Comparison of ENCODE assay signal across 16 mouse cellular contexts in genomic region chr9:77782201-77782600, GRCm38 (mm10). TPM values are rescaled to one million over a fixed set of nuclear protein-coding genes. Genes with fewer than 3 reads are reported as not detected.
DNase-seq lines count a peak whose midpoint lies in the region; ATAC-seq and TF ChIP-seq lines count a peak whose summit lies in the region.
"Had no signal": no experiment of that assay in that cellular context is flagged by ENCODE, and none has a peak within 500 bp of the region (broad histone marks: within the 10 kb centered on the region; RNA-seq: fewer than 3 reads in every experiment).

No protein-coding gene starts in this region.

- no peak overlapping the region for H3K27ac ChIP-seq in liver, adult 2 months (replicated peaks; ENCODE audit: insufficient read depth, low read depth, low read length)
- no peak overlapping the region for H3K27ac ChIP-seq in liver, embryonic 12.5 days
- H3K27ac ChIP-seq in kidney, embryonic 15.5 days = peak overlapping the region; percentile 90
- 0 out of 2 replicates have a peak overlapping the region, but pooled peaks have one; percentile 62 for H3K27ac ChIP-seq in lung, postnatal 0 days (ENCODE audit: low read length)
- H3K27ac ChIP-seq in stomach, embryonic 16.5 days (ENCODE audit: low read length) = peak overlapping the region; percentile 88; the same call in 1 of the 2 replicates
- no peak overlapping the region for H3K27ac ChIP-seq in thymus, adult 2 months (ENCODE audit: control insufficient read depth, insufficient read depth, low read length)
- H3K27ac ChIP-seq: forebrain, embryonic 15.5 days; hindbrain, embryonic 13.5 days; layer of hippocampus, adult 2 months; limb, embryonic 12.5 days had no signal

- peaks cover 12% of the 10 kb centered on the region; the same call in 1 of the 2 replicates for H3K4me1 ChIP-seq in liver, adult 2 months (ENCODE audit: control insufficient read depth, insufficient read depth, low read length)
- no peaks in the 10 kb centered on the region for H3K4me1 ChIP-seq in liver, embryonic 12.5 days
- H3K4me1 ChIP-seq in kidney, embryonic 15.5 days = peaks cover 30% of the 10 kb centered on the region
- no peaks in the 10 kb centered on the region; the same call in 1 of the 2 replicates for H3K4me1 ChIP-seq in lung, postnatal 0 days (ENCODE audit: insufficient read depth, low read depth, low read length)
- no peaks in the 10 kb centered on the region for H3K4me1 ChIP-seq in stomach, embryonic 16.5 days (ENCODE audit: control insufficient read depth, insufficient read depth, low read length)
- H3K4me1 ChIP-seq in thymus, adult 2 months (replicated peaks; ENCODE audit: control insufficient read depth, insufficient read depth, low read length) = no peaks in the 10 kb centered on the region
- H3K4me1 ChIP-seq: forebrain, embryonic 15.5 days; hindbrain, embryonic 13.5 days; limb, embryonic 12.5 days had no signal

- no peak for TF ChIP-seq POLR2A in liver, adult 2 months (IDR thresholded peaks at IDR 0.05; ENCODE audit: extremely low read depth, insufficient read depth, low read length)
- TF ChIP-seq POLR2A in thymus, adult 2 months (IDR thresholded peaks at IDR 0.05; ENCODE audit: control insufficient read depth, extremely low read depth, insufficient read depth, low read length, poor library complexity) = no peak

- no peaks in the 10 kb centered on the region for H3K27me3 ChIP-seq in liver, adult 2 months (ENCODE audit: control insufficient read depth, insufficient read depth, low read length)
- H3K27me3 ChIP-seq in liver, embryonic 12.5 days (replicated peaks) = no peaks in the 10 kb centered on the region
- H3K27me3 ChIP-seq in kidney, embryonic 15.5 days = no peaks in the 10 kb centered on the region
- no peaks in the 10 kb centered on the region for H3K27me3 ChIP-seq in lung, postnatal 0 days (replicated peaks; ENCODE audit: insufficient read depth, low read length)
- no peaks in the 10 kb centered on the region for H3K27me3 ChIP-seq in stomach, embryonic 16.5 days (ENCODE audit: control insufficient read depth, insufficient read depth, low read length)
- H3K27me3 ChIP-seq in thymus, adult 2 months (ENCODE audit: control insufficient read depth, insufficient read depth, low read length) = no peaks in the 10 kb centered on the region
- H3K27me3 ChIP-seq: forebrain, embryonic 15.5 days; hindbrain, embryonic 13.5 days; limb, embryonic 12.5 days had no signal

- H3K9ac ChIP-seq in liver, adult 2 months (ENCODE audit: low read depth, low read length) = no peak overlapping the region
- H3K9ac ChIP-seq in liver, embryonic 12.5 days = no peak overlapping the region
- H3K9ac ChIP-seq in kidney, embryonic 15.5 days = no peak overlapping the region
- no peak overlapping the region for H3K9ac ChIP-seq in lung, postnatal 0 days (replicated peaks; ENCODE audit: low read depth)
- H3K9ac ChIP-seq in stomach, embryonic 16.5 days (ENCODE audit: low read length) = no peak overlapping the region
- H3K9ac ChIP-seq: forebrain, embryonic 15.5 days; hindbrain, embryonic 13.5 days; limb, embryonic 12.5 days had no signal

- ATAC-seq in liver, embryonic 12.5 days = no peak
- ATAC-seq in kidney, embryonic 15.5 days (replicated peaks; ENCODE audit: low FRiP score) = peak; percentile 75
- peak; percentile 75 for ATAC-seq in lung, postnatal 0 days
- peak; percentile 78; the same call in 1 of the 2 replicates for ATAC-seq in stomach, embryonic 16.5 days (ENCODE audit: insufficient read depth, low FRiP score)
- ATAC-seq: activated CD4-positive, CD25-positive, alpha-beta regulatory T cell, adult 4 months; forebrain, embryonic 15.5 days had no signal

- H3K4me2 ChIP-seq in liver, embryonic 12.5 days = no peak overlapping the region
- H3K4me2 ChIP-seq in kidney, embryonic 15.5 days = no peak overlapping the region
- H3K4me2 ChIP-seq in lung, postnatal 0 days (replicated peaks; ENCODE audit: low read depth, low read length) = no peak overlapping the region
- no peak overlapping the region for H3K4me2 ChIP-seq in stomach, embryonic 16.5 days (ENCODE audit: low read depth, low read length)
- H3K4me2 ChIP-seq: forebrain, embryonic 15.5 days; hindbrain, embryonic 13.5 days; limb, embryonic 12.5 days had no signal

- 17% methylated on average over 4 of the region's 4 CpGs for WGBS in liver, adult 2 months
- 76% methylated on average over 4 of the region's 4 CpGs for WGBS in liver, embryonic 12.5 days (ENCODE audit: insufficient replicate concordance)
- WGBS in kidney, embryonic 15.5 days = 36% methylated on average over 4 of the region's 4 CpGs
- WGBS in lung, postnatal 0 days = 35% methylated on average over 4 of the region's 4 CpGs
- 44% methylated on average over 4 of the region's 4 CpGs for WGBS in stomach, embryonic 16.5 days
- 96% methylated on average over 4 of the region's 4 CpGs for WGBS in thymus, adult 2 months

- DNase-seq in liver, adult 2 months (ENCODE audit: extremely low read depth, low read depth, low spot score) = peak; percentile 93
- DNase-seq in lung, postnatal 0 days (ENCODE audit: low spot score) = peak; percentile 78
- DNase-seq in thymus, adult 2 months = no peak
- no peak for DNase-seq in adrenal gland, postnatal 25 days
- DNase-seq in right cerebral cortex, postnatal 4 days = no peak
- DNase-seq: gastrocnemius, postnatal 10 days; midbrain, embryonic 14.5 days; thymus, postnatal 4 days had no signal

- no peaks in the 10 kb centered on the region for H3K9me3 ChIP-seq in liver, embryonic 12.5 days (replicated peaks)
- H3K9me3 ChIP-seq in kidney, embryonic 15.5 days (replicated peaks) = no peaks in the 10 kb centered on the region
- no peaks in the 10 kb centered on the region for H3K9me3 ChIP-seq in lung, postnatal 0 days (ENCODE audit: low read length)
- H3K9me3 ChIP-seq in stomach, embryonic 16.5 days (replicated peaks; ENCODE audit: control insufficient read depth, low read length) = no peaks in the 10 kb centered on the region
- H3K9me3 ChIP-seq: forebrain, embryonic 15.5 days; hindbrain, embryonic 13.5 days; limb, embryonic 12.5 days had no signal

- no peaks in the 10 kb centered on the region for H3K79me2 ChIP-seq in liver, adult 2 months (ENCODE audit: control insufficient read depth, insufficient read depth, low read length)

- H3K4me3 ChIP-seq in liver, adult 2 months (ENCODE audit: insufficient read depth, low read depth, low read length) = no peak overlapping the region
- H3K4me3 ChIP-seq in liver, embryonic 12.5 days = no peak overlapping the region
- no peak overlapping the region for H3K4me3 ChIP-seq in kidney, embryonic 15.5 days (replicated peaks)
- no peak overlapping the region for H3K4me3 ChIP-seq in lung, postnatal 0 days (ENCODE audit: low read depth, low read length)
- no peak overlapping the region for H3K4me3 ChIP-seq in stomach, embryonic 16.5 days (replicated peaks; ENCODE audit: low read length)
- no peak overlapping the region for H3K4me3 ChIP-seq in thymus, adult 2 months (ENCODE audit: control insufficient read depth, insufficient read depth, low read length)
- H3K4me3 ChIP-seq: forebrain, embryonic 15.5 days; hindbrain, embryonic 13.5 days; layer of hippocampus, adult 2 months; limb, embryonic 12.5 days had no signal

- H3K36me3 ChIP-seq in liver, adult 2 months (ENCODE audit: control insufficient read depth, insufficient read depth, low read length) = peaks cover 75% of the 10 kb centered on the region
- H3K36me3 ChIP-seq in liver, embryonic 12.5 days = peaks cover 99% of the 10 kb centered on the region
- H3K36me3 ChIP-seq in kidney, embryonic 15.5 days = peaks cover 68% of the 10 kb centered on the region
- H3K36me3 ChIP-seq in lung, postnatal 0 days (ENCODE audit: insufficient read depth, low read length) = peaks cover 30% of the 10 kb centered on the region
- peaks cover 4% of the 10 kb centered on the region; the same call in 1 of the 2 replicates for H3K36me3 ChIP-seq in stomach, embryonic 16.5 days (ENCODE audit: control insufficient read depth, insufficient read depth, low read length)
- peaks cover 39% of the 10 kb centered on the region for H3K36me3 ChIP-seq in thymus, adult 2 months (ENCODE audit: control insufficient read depth, insufficient read depth, low read length)

- TF ChIP-seq CTCF in liver, adult 2 months (IDR thresholded peaks at IDR 0.05; ENCODE audit: low read depth, low read length) = no peak
- TF ChIP-seq CTCF in lung, postnatal 0 days (IDR thresholded peaks at IDR 0.05) = no peak; the same call in 1 of the 2 replicates
- no peak for TF ChIP-seq CTCF in thymus, adult 2 months (IDR thresholded peaks at IDR 0.05; ENCODE audit: borderline replicate concordance, control insufficient read depth, extremely low read depth, insufficient read depth, low read length, poor library complexity)

- peak; percentile 37; the same call in 1 of the 2 replicates for TF ChIP-seq EP300 in lung, postnatal 0 days (IDR thresholded peaks at IDR 0.05)

RNA-seq across cellular contexts. Expression of gene Gclc, which starts 27.9 kb away (rescaled TPM):
- total RNA-seq in liver, adult 2 months (2014; rRNA removed) = 122 and 173 TPM in 2 replicates
- 125 and 136 TPM in 2 replicates for polyA plus RNA-seq in liver, adult 2 months (2012; rRNA removed)
- polyA plus RNA-seq in liver, embryonic 12.5 days (2016; fragmentation: Nextera tagmentation; extraction: Ambion mirVana) = 44.5 and 45.0 TPM in 2 replicates
- 24.0 and 24.2 TPM in 2 replicates for polyA plus RNA-seq in kidney, embryonic 15.5 days (2015; fragmentation: Nextera tagmentation; extraction: Ambion mirVana)
- polyA plus RNA-seq in lung, postnatal 0 days (2015; fragmentation: Nextera tagmentation; extraction: Ambion mirVana) = 40.8 and 71.8 TPM in 2 replicates
- polyA plus RNA-seq in stomach, embryonic 16.5 days (2015; fragmentation: Nextera tagmentation; extraction: Ambion mirVana) = 9.8 and 10.9 TPM in 2 replicates
- polyA plus RNA-seq in thymus, adult 2 months (2012; rRNA removed) = 24.7 and 26.6 TPM in 2 replicates
- total RNA-seq in adrenal gland, postnatal 25 days (2021) = 38.0 and 48.3 TPM in 2 replicates

Comparison
In these comparisons a context has a peak if more than half of its experiments do, and no peak if none do; other contexts are left out.
1. DNase-seq: peak in liver, adult 2 months (single experiment) and lung, postnatal 0 days (single experiment); none in thymus, adult 2 months (single experiment), adrenal gland, postnatal 25 days (single experiment) and right cerebral cortex, postnatal 4 days (single experiment).
2. H3K27ac ChIP-seq: peak in kidney, embryonic 15.5 days (single experiment), lung, postnatal 0 days (single experiment) and stomach, embryonic 16.5 days (single experiment); none in liver, adult 2 months (single experiment), liver, embryonic 12.5 days (single experiment) and thymus, adult 2 months (single experiment).